Mouse (Mus musculus) T-cell, adult 2 months (primary cell): ENCODE results near the gene N4bp2.
"Not testable (repeated sequence)": the region's sequence is repeated elsewhere in the genome, so short reads cannot be mapped to it uniquely, and the experiment has no call there.

Experiments
- DNase-seq: peaks from one replicate; pipeline ENCODE4 v3.0.0; 2022; ENCODE audit warnings: low spot score

N4bp2 gene

GRCm38 (mm10) chr5:65764786-65765634 lies 1.7 kb downstream of the N4bp2 start:
- DNase-seq = peak; percentile 92

GRCm38 (mm10) chr5:65765635-65765911 lies 2.3 kb downstream of the N4bp2 start:
- no peak for DNase-seq

- DNase-seq = no peak
Observed at GRCm38 (mm10) chr5:65768007-65768406, 4.7 kb downstream of the N4bp2 start.

- no peak for DNase-seq
Observed at GRCm38 (mm10) chr5:65770065-65770464, 6.7 kb downstream of the N4bp2 start.

GRCm38 (mm10) chr5:65770493-65770892 lies 7.2 kb downstream of the N4bp2 start:
- DNase-seq = no peak

- DNase-seq = not testable (repeated sequence)
Observed at GRCm38 (mm10) chr5:65773957-65774356, 10.6 kb downstream of the N4bp2 start.

GRCm38 (mm10) chr5:65776166-65776565 lies 12.8 kb downstream of the N4bp2 start:
- no peak for DNase-seq

GRCm38 (mm10) chr5:65776907-65777306 lies 13.6 kb downstream of the N4bp2 start:
- no peak for DNase-seq

GRCm38 (mm10) chr5:65778986-65779385 lies 15.7 kb downstream of the N4bp2 start:
- not testable (repeated sequence) for DNase-seq

- DNase-seq = no peak
Observed at GRCm38 (mm10) chr5:65779401-65780063, 16.2 kb downstream of the N4bp2 start.

- no peak for DNase-seq
Observed at GRCm38 (mm10) chr5:65781147-65781715, 17.9 kb downstream of the N4bp2 start.

GRCm38 (mm10) chr5:65781769-65782715 lies 18.7 kb downstream of the N4bp2 start:
- no peak for DNase-seq

GRCm38 (mm10) chr5:65790604-65791225 lies 27.4 kb downstream of the N4bp2 start:
- peak; percentile 51 for DNase-seq

- no peak for DNase-seq
Observed at GRCm38 (mm10) chr5:65794202-65794601, 30.9 kb downstream of the N4bp2 start.

GRCm38 (mm10) chr5:65794702-65795101 lies 31.4 kb downstream of the N4bp2 start:
- DNase-seq = no peak

- DNase-seq = peak; percentile 81
Observed at GRCm38 (mm10) chr5:65795293-65795993, 32.1 kb downstream of the N4bp2 start.

GRCm38 (mm10) chr5:65795994-65796298 lies 32.6 kb downstream of the N4bp2 start:
- DNase-seq = peak; percentile 4

- peak; percentile 71 for DNase-seq
Observed at GRCm38 (mm10) chr5:65823601-65824133, 60.3 kb downstream of the N4bp2 start.

GRCm38 (mm10) chr5:65826476-65826875 lies 63.2 kb downstream of the N4bp2 start:
- peak; percentile 47 for DNase-seq

- peak; percentile 38 for DNase-seq
Observed at GRCm38 (mm10) chr5:65827102-65827501, 63.8 kb downstream of the N4bp2 start.

- DNase-seq = no peak
Observed at GRCm38 (mm10) chr5:65828261-65828660, 64.9 kb downstream of the N4bp2 start.
